Mouse (Mus musculus): ENCODE measurements around the gene Nat8f5. TPM values are rescaled to one million over a fixed set of nuclear protein-coding genes. Genes with fewer than 3 reads are reported as not detected.
"Not testable (repeated sequence)": the region's sequence is repeated elsewhere in the genome, so short reads cannot be mapped to it uniquely, and the experiment has no call there.

Nat8f5 gene
- polyA plus RNA-seq (2017; shearing (Covaris generic)) = not detected

DNA sequence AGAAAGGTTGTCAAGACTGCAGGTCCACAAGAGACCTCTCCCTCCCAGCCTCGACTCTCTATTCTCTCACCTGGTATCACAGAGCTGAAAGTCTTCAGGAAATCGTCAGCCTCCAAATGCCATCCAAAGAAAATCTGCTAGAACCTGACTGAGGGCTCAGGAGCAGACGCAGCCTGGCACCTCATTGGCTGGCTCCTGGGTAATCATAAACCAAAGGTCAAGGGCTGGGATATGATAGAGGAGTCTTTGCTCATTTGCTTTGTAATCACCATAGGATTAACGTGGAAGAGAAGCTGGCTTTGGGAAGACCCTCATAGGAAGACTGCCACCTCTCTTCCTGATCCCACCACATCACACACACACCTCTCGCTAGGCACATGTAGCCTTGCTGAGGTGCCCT lies at the start of gene Nat8f5, which contains the start of gene Nat8f6:
Gene Nat8f5, minus strand, starts transcription at position 136 of the 400 bp plus-strand sequence.
Gene Nat8f6, minus strand, starts transcription at position 118 of the 400 bp plus-strand sequence.
- no peak for ATAC-seq

DNA sequence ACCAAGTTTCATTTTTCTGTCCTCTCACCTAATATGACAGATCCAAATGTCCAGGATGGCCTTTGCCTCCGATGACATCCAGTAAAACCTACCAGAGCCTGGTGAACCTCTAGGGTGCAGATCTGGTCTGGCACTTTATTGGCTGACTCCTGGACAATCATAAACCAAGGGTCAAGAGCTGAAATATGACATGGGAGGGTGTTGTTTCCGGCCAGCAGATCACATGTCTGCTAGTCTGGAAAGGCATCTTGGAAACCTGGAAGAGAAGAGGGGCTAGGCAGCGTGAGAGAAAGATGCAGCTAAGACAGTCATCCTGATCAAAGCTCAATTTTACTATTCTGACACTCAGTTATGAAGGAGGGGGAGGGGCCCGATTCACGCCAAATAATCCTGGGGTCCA lies 48.2 kb upstream of the Nat8f5 start, which contains the start of gene Nat8f2:
Gene Nat8f2, minus strand, starts transcription at position 153 of the 400 bp plus-strand sequence.
- ATAC-seq = not testable (repeated sequence)

DNA sequence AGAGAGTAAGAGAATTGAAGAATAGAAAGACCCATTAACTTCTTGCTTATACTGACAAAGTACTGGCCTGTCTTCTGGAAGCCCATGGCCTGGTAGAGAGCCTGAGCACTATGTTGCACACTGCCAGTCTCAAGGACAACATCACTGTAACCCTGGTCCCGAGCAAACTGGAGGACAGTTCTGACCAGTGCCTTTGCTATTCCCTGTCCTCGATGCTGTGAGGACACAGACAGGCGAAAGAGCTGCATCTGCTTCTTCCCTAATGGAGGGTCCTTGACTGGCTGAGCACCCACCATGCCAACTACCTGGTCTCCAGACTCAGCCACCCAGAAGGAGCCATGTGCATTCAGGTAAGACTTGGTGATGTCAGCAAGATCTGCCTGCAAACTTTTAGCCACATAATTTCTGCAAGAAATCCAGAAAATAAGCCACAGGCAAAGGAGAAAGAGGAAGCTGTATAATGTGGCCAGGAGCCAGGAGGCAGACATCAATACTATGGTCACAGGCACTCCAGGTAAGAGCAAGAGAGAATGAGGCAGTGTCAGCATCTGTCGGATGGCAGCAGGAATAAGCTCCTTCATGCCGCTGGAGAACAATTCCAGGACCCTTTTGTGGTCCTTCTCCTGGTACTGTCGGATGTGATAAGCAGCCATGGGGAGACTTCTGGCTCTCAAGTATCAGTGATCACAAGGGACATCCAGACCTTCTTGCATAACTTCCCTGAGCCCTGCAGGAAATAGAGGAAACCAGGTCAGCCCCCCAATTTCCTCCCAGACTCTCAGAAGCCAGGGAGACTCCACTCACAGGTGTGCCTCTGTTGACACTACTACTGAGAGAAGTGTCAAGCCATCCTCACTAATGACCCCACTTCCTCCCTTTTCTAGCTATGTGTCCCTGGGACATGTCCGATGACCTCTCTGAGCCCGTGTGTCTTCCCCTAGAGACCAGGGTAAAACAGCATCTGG lies 47.2 kb upstream of the Nat8f5 start:
- ATAC-seq = no peak

DNA sequence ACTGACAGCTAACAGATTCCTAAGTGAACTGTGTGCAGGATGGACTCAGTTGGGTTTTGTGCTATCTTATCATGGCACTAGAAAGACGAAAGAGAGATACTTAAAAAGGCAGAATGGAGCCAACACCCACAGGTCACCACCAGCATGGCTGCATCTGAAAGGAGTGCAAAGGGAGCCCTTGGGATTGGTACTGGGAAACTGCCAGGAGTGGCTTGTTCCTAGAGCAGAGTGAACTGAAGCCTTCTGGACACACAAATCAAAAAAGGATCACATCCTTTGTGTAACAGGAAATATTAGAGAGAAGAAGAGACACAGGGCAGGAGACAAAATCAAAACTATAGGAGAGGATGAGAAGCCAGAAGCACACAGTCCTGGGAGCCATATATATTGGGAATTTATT lies 46.2 kb upstream of the Nat8f5 start:
- ATAC-seq = not testable (repeated sequence)

DNA sequence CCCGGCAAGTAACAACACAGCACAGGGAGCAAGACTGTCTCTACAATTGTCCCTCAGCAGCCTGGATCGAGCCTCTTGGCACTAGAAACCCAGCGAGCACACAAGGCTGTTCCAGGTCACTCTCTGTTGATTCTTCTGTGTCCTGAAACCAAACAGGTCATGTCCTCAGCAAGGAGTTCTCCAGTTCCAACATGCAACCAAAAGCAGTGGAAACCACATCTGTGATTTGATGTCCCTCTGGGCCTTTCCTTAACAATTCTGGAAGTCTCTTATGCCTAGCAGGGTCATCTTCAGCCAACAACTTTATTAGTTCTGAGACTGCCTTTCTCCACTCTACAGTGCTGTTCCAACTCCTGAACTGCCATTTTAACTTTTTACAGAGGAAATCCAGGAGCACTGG lies 45.4 kb upstream of the Nat8f5 start:
- ATAC-seq = not testable (repeated sequence)

DNA sequence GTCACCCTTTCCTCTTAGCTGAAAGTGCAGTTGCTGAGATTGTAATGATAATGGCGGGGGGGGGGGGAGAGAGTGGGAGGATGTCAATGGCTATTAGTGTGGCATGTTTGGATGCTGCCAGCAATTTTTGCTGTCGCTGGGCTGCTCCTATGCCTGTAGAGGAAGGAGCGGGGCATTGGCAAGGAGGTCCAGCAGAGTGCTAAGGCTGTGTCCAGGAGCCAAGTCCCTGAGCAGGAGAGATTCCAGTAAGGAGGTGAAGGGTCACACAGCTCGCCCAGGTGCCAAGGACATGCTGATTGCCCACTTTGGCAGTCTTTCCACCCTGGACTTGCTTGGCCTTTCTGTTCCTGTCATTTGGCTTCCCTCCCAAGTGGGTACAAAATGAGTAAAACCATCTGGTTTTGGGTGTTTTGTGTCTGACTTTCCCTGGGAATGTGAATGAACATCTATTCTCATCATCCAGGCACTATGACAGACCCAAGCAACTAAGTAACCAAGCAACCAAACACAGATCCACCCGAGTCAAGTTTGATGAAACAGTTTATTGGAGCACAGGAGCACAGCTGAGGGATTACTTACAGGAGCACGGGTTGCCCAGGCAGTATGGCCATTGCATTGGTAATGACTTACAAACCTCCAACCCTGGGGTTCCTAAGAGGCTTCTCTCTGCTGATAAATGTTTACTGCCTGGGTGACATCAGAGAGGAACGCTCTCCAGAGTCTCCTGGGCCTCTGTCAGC lies 44.3 kb upstream of the Nat8f5 start:
- not testable (repeated sequence) for ATAC-seq

DNA sequence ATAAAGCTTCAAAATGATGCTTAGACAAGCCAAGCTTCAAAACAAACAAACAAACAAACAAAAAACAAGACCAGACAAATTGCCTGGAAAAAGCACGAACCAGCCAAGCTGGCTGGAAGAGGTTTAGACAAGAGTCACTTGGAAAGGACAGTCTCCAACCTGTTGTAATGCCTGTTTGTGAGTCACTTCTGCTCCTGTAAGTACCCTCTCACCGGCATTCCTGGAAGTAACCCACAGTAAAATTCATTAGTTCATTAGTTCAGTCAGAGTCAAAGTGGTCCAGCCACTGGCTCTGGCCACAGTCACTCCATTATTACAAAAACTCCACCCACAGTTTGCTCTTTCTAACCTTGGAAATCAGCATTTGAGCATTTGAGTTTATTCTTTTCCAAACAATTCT lies 43.1 kb upstream of the Nat8f5 start:
- no peak for ATAC-seq

DNA sequence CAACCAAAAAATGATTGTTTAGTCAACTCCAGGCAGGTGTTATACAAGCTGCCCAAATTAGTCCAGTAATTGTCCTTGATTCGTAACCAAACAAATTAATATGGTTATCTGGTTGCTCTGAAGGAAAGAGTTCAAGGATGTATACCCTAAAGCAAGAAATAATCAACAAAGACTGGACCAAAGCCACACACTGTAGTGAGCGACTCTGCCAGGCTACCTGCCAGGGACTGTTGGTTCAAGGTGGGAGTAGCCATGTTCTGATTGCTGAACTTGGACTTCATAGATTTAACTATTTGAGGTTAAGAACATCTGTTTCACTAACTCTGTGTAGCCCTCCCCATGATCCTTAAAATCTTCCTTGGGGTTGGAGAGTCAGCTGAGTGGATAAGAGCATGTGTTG lies 42.4 kb upstream of the Nat8f5 start:
- ATAC-seq = no peak

DNA sequence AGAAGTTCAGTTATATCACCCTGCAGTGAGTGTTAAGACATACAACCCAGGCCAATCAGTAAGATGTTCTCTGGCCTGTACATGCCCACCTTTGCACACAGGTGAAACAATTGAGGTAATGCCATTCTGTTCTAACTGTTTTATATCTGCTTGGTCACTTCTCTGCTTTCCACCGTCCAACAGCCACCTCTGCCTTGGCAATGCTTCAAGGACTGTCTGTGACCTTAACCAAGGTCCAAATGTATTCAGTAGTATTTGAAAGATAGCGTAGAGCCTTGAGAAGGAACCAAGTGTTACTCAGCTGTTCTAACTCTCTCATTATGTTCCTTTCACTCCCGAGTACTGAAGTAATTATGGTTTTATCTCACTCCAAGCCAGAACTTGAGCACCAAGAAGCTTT lies 41.8 kb upstream of the Nat8f5 start:
- ATAC-seq = no peak

DNA sequence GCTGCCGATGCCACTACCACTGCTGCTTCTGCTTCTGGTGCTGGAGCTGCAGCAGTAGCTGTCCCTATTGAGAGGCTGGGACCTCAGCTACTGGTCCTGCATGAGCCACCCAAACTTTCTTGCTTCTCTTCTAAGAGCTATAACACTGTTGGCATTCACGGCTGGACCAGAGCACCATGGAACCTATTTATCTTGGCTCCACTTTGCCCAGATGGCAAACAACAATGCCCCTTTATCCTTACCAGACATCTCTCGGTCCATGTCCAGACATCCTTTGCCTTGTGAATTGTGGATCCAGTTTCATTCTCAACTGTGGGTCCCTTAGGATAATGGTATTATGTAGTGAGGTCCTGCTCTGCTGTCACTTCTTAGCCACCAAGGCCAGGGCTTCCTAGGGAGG lies 40.5 kb upstream of the Nat8f5 start:
- ATAC-seq = no peak

DNA sequence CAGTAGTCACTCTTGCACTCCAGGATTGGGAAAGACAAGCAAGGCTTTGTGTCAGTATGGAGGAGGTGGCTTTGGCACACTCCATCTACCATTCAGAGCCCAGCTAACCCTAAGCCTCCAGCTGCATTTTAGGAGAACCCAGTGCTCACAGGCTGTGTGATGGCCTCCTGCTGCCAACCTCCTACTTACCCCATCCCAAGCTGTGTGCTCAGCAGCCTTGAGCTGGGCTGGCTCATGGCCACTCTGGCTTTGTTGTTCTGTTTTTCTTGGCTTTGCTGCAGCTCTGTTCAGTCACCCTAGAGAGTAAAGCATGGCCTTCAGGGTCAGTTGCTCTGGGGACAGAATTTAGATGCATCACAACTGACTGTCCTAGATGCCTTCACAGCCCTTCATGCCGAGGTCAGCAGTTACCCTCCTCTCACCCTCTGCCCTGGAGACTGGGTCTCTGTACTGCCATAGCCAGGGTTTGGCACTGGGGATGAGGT lies 35.5 kb upstream of the Nat8f5 start:
- ATAC-seq = no peak

DNA sequence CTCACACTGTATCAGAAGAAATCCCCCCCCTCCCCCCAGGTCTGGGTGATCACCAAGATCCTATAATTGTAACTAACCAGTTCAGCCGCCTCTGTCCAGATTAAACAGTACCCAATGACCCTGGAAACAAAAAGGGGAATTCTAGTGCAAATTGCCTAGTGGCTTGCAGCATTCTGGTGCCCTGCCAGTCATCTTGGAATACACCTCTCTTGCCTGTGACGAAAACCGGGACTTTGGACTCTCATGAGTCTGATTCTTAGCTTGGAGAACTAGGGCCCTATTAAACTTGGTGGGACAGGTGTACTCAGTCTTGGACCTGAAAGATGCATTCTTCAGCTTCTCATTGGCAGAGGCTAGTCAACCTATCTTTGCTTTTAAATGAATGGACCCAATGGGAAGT lies 32.7 kb upstream of the Nat8f5 start:
- no peak for ATAC-seq

DNA sequence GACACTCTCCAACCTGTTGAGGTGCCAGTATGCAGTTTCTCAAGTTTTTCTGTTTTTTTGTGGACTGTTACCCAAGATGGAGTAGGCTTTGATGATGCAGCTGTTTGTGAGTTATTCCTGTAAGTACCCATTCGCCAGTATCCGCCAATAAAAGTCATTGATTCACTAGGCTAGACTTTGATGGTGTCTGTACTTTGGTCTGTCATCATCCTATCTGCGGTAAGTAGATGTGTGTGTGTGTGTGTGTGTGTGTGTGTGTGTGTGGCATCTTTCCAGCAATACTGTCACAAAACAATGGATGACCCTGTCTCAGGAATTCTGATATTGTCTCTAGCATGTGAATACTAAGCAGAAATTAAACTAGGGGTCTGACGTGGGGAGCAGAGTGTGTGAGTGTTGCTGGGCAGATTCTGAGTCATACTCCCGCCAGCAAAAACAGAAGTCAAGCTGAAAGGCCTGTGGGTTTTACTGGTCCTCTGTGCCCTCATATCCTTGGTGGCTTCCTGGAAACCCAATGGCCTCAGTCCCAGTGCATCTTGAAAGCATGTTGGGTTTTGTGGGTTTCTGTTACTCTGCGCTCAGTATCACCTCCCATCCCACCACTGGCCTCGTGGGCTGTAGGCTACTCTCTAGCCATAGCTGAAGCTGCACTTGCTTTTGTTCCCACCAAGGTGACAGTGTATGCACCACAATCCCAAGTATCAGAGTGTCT lies 30.4 kb upstream of the Nat8f5 start:
- ATAC-seq = no peak

DNA sequence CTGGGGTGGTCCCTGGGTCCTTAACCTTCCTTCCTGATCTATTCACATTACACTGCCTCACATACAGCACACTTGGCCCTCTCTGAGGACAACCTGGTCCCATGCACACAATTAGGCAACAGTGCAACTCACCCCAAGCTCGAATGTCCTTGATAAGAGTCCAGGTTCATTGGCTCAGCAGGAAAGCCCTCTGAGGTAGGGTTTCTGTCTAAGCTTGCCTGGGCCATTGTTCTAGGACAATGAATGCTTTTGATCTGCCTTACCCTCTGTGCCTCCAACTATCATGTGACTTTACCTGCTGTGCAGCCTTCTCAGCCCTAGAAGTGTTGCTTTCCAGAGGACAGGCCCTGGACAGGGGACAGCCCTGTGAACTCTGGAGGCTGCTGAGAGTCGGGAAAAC lies 28.5 kb upstream of the Nat8f5 start:
- no peak for ATAC-seq

DNA sequence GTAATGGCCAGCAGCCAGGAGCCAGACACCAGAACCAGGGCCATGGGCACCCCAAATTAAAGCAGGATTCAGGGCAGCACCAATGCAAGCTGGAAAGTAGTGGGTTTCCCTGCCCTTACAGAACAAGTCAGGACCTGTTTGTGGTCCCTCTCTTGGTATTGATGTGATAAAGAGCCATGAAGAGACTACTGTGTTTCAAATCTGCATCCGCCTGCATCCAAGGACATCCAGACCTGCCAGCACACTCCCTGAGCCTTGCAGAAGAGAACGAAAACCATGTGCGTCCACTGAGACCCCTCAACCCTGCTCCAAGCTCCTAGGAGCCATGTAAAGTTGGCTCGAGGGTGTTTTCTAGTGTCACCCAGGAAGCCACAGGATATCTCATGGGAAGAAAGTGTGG lies 27.4 kb upstream of the Nat8f5 start:
- ATAC-seq = no peak

DNA sequence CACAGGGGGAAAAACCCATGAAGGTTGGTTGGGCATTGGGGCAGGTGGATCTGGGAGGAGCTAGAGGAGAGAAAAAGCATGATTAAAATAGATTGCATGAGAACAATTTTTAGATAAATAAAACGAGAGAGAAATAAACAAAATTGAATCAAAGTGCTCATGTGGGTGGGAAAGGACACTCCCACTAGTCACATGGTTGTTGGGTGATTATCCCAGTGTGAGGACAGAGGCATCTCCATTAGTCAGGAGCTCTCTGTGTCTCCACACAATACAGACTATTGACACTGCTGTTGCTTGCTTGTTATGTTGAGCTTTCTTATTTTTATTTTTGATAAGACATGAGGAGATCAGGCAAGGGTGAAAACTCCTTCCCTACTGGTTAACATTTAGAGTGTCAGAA lies 26.1 kb upstream of the Nat8f5 start:
- ATAC-seq = no peak

DNA sequence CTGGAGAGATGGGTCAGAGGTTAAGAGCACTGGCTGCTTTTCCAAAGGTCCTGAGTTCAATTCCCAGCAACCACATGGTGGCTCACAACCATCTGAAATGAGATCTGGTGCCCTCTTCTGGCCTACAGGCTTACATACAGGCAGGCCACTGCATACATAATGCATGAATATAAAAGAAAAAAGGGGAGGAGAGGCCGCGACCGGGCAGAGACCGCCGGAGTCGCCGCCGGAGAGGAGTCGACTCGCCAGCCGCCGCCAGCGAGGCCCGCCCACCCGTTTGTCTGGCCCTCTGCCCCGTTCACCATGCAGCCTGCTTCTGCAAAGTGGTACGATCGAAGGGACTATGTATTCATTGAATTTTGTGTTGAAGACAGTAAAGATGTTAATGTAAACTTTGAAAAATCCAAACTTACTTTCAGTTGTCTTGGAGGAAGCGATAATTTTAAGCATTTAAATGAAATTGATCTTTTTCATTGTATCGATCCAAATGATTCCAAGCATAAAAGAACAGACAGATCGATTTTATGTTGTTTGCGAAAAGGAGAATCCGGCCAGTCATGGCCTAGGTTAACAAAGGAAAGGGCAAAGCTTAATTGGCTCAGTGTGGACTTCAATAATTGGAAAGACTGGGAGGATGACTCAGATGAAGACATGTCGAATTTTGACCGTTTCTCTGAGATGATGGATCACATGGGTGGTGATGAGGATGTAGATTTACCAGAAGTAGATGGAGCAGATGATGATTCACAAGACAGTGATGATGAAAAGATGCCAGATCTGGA lies 23.1 kb upstream of the Nat8f5 start:
- ATAC-seq = not testable (repeated sequence)

DNA sequence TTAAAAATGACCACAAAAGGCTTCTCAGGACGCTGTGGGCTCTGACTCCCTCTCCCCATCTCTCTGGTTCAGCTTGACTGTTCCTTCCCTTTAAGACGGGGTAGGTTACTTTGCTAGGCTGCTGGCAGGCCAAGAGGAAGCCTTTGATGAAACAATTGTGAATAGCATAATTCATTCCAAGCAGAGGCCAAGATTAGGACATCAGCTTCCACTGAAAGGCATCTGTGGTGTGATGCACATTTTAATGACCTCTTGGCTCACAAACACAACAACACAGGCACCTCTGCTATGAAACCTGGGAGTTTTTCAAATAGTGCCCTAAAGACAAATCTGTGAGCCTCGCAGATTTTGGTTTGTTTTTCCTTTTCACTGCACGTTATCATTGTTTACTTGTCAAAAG lies 19.2 kb upstream of the Nat8f5 start:
- no peak for ATAC-seq

DNA sequence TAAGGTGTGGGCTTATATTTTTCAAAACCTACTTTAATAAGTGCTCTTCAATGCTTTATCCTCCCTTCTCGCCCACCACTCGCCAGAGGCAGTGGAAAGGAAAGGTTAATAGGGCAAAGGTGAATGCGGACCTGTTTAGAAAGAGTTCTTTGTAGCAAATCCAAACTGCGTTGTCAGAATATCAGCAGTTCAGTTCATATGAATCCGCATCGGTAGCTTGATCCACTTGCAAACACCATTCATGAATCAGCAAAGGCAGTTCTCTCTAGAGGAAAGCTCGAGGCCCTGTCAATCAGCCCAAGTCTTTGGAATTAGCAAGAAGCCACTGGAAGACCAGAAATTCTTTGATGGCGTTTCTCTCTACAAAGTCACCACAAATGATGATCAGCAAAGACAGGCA lies 17.9 kb upstream of the Nat8f5 start:
- ATAC-seq = no peak

DNA sequence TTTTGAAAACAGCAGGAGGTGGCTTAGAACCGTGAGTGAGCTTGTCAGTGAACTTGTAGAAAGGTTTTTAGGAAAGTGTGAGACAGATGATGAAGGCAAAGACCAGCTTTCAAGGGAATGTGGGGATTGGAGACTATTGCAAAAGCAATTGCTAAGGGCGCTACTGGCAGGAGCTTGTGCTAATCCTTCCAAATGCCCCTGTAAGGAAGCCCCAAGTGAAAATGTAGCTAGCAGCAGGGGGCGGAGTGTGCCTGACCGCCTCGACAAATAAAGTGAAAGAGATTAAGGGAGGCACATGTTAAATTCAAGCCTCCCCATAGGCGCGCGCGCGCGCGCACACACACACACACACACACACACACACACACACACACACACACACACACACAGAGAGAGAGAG lies 16.5 kb upstream of the Nat8f5 start:
- not testable (repeated sequence) for ATAC-seq

DNA sequence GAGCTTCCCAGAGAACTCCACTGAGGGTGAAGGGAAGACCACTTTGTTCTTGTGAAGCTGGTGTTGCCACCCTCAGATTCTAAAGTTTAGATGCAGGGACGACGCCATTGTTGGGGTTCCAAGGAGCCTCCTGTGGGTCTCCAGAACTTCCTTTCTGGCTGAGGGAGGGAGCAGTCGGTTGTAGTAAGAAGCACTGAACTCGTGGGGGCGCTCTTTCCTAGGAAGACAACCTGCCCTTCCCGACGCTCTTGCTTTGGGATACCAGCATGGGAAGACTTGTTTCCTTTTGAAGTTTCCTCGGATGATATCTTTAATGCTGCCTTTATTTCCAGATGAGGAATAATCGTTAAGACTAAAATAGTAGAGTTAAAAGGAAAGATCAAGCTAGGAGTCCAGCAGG lies 16.1 kb upstream of the Nat8f5 start:
- not testable (repeated sequence) for ATAC-seq

DNA sequence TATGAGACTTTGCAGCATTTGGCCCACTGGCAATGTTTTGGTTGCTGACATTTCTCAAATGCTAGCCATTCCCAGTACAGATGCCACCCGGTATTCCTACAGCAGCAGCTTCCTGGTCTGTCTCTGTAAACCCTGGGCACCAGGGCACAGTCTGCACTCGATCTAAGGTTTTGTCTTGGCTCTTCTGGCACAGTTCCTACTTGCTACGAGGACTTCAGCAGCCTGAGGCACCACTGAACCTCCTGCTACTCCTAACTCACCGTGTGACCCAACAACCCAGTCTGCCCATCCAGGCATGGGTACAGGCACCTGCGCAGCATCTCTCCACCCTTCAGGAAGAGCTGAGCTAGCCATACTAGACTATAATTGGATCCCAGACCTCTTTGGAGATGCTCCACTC lies 15.3 kb upstream of the Nat8f5 start:
- not testable (repeated sequence) for ATAC-seq

Measured in inflammation-experienced regulatory T-cells, adult 6 months (primary cell).